Mouse (Mus musculus): ENCODE measurements around the gene Klf2.
A peak's percentile ranks its signal among the peaks of the same experiment; 100 is the strongest.

DNA sequence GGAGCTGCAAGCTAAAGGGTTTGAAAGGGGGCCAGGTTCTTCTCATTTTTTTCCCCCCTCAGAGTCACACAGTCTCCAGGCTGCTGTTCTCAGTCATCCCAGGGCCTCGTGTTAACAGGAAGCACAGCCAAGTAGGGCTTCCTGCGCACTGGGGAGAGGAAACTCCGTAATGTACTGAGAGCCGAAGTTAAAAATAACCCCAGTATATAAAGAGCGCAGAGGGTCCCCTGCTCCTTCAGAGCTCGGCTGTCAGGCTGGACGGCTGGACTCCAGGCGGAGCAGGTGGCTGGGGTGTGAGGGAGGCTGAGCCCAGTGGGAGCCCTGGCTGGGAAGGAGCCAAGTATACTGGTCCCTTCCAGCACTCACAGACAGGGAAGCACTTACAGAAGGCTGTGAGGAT lies 23.2 kb upstream of the Klf2 start:
- TF ChIP-seq EP300 (IDR thresholded peaks at IDR 0.05; ENCODE audit: low read depth), result peak; percentile 74; the same call in 1 of the 2 replicates
- no peak for TF ChIP-seq CTCF (IDR thresholded peaks at IDR 0.05; ENCODE audit: low read depth)

All from liver, postnatal 0 days (tissue).